Mouse (Mus musculus): ENCODE data around the gene Gabra2.

Gabra2 gene

GRCm38 (mm10) chr5:71095725-71096607 is at the start of gene Gabra2:
Gene Gabra2, minus strand, starts transcription at chr5:71095849.
- no peak for DNase-seq

GRCm38 (mm10) chr5:71136691-71137090 is 41.0 kb upstream of the Gabra2 start:
- DNase-seq: no peak

GRCm38 (mm10) chr5:71135840-71136239 is 40.2 kb upstream of the Gabra2 start:
- no peak for DNase-seq

GRCm38 (mm10) chr5:71127721-71128120 is 32.1 kb upstream of the Gabra2 start:
- DNase-seq: no peak

- no peak for DNase-seq
These were observed 19.6 kb upstream of the Gabra2 start for GRCm38 (mm10) chr5:71115216-71115615.

- no peak for DNase-seq
These were observed 469 bp downstream of the Gabra2 start for GRCm38 (mm10) chr5:71095180-71095579.

- no peak for DNase-seq
These were observed 873 bp downstream of the Gabra2 start for GRCm38 (mm10) chr5:71094776-71095175.

- no peak for DNase-seq
These were observed 1.8 kb downstream of the Gabra2 start for GRCm38 (mm10) chr5:71093807-71094206.

GRCm38 (mm10) chr5:71092475-71092874 is 3.2 kb downstream of the Gabra2 start:
- no peak for DNase-seq

GRCm38 (mm10) chr5:71091926-71092325 is 3.7 kb downstream of the Gabra2 start:
- DNase-seq: no peak

- no peak for DNase-seq
These were observed 16.8 kb downstream of the Gabra2 start for GRCm38 (mm10) chr5:71078861-71079260.

GRCm38 (mm10) chr5:71061696-71062095 is 34.0 kb downstream of the Gabra2 start:
- no peak for DNase-seq

- no peak for DNase-seq
These were observed 37.6 kb downstream of the Gabra2 start for GRCm38 (mm10) chr5:71058047-71058446.

- DNase-seq: no peak
These were observed 58.3 kb downstream of the Gabra2 start for GRCm38 (mm10) chr5:71037352-71037751.

GRCm38 (mm10) chr5:71025956-71026355 is 69.7 kb downstream of the Gabra2 start:
- DNase-seq: no peak

GRCm38 (mm10) chr5:71011751-71012150 is 83.9 kb downstream of the Gabra2 start:
- no peak for DNase-seq

GRCm38 (mm10) chr5:71011271-71011670 is 84.4 kb downstream of the Gabra2 start:
- DNase-seq: no peak

- DNase-seq: no peak
These were observed 84.9 kb downstream of the Gabra2 start for GRCm38 (mm10) chr5:71010797-71011196.

GRCm38 (mm10) chr5:70995617-70996325 is 99.9 kb downstream of the Gabra2 start:
- DNase-seq: no peak

- DNase-seq: no peak
These were observed 102.4 kb downstream of the Gabra2 start for GRCm38 (mm10) chr5:70993281-70993680.

GRCm38 (mm10) chr5:70990891-70991290 is 104.8 kb downstream of the Gabra2 start:
- DNase-seq: no peak

Data from heart, adult 11 months (tissue).